Mouse (Mus musculus) lung, postnatal 0 days (tissue): ENCODE measurements around the gene Acsf3. TPM values are rescaled to one million over a fixed set of nuclear protein-coding genes. Genes with fewer than 3 reads are reported as not detected.

ENCODE experiments used
- ATAC-seq: fragments of 200-750 bp; cut with Nextera tagmentation; 2 replicates; pipeline ENCODE4 v1.8.0; 2017; ENCODE audit warnings: moderate library complexity
- DNase-seq: peaks from one replicate; pipeline ENCODE4 v3.0.0-alpha.2; 2016; ENCODE audit warnings: low spot score
- H3K27ac ChIP-seq: fragments of 300-500 bp; sonication (generic); 2 replicates; pipeline ENCODE4 v1.5.1; 2014; ENCODE audit warnings: antibody characterized with exemption, mild to moderate bottlenecking, low read length, mixed read lengths
- H3K27me3 ChIP-seq: fragments of 300-500 bp; sonication (generic); replicated peaks from 2 replicates; pipeline ENCODE4 v1.6.1; 2014; ENCODE audit warnings: low read length, mixed read lengths; ENCODE audit not compliant: insufficient read depth
- H3K36me3 ChIP-seq: fragments of 300-500 bp; sonication (generic); 2 replicates; pipeline ENCODE4 v1.6.1; 2014; ENCODE audit warnings: low read length, mixed read lengths; ENCODE audit not compliant: insufficient read depth
- H3K4me1 ChIP-seq: fragments of 300-500 bp; sonication (generic); 2 replicates; pipeline ENCODE4 v1.6.1; 2014; ENCODE audit warnings: antibody characterized with exemption, low read depth, low read length, mixed read lengths; ENCODE audit not compliant: insufficient read depth
- H3K4me2 ChIP-seq: fragments of 300-500 bp; sonication (generic); replicated peaks from 2 replicates; pipeline ENCODE4 v1.6.1; 2014; ENCODE audit warnings: low read depth, mild to moderate bottlenecking, low read length, moderate library complexity, mixed read lengths
- H3K4me3 ChIP-seq: fragments of 300-500 bp; sonication (generic); 2 replicates; pipeline ENCODE4 v1.5.1; 2014; ENCODE audit warnings: low read depth, low read length
- H3K9ac ChIP-seq: fragments of 300-500 bp; sonication (generic); replicated peaks from 2 replicates; pipeline ENCODE4 v1.6.1; 2014; ENCODE audit warnings: low read depth, mild to moderate bottlenecking
- H3K9me3 ChIP-seq: fragments of 300-500 bp; sonication (generic); 2 replicates; pipeline ENCODE4 v1.6.1; 2016; ENCODE audit warnings: low read length, mixed read lengths
- CTCF ChIP-seq: IDR thresholded peaks from 2 replicates; pipeline ENCODE4 v1.5.1; 2016; ENCODE audit warnings: antibody characterized with exemption, mild to moderate bottlenecking
- EP300 ChIP-seq: IDR thresholded peaks from 2 replicates; pipeline ENCODE4 v1.6.1; 2016; ENCODE audit warnings: antibody characterized with exemption, mild to moderate bottlenecking, control low read depth
- WGBS: fragments of 180-500 bp; shearing (Covaris S2); extraction: QIAGEN DNeasy Blood & Tissue Kit; methylation state at CpG from one replicate; pipeline ENCODE4 v1.1.7; 2014; 5-methylcytosine and 5-hydroxymethylcytosine counted together
- polyA plus RNA-seq: library from polyadenylated mRNA; unstranded; fragments of >200 nt; fragmentation: Nextera tagmentation; extraction: Ambion mirVana; gene quantifications from 2 replicates; pipeline ENCODE4 v1.2.1, GENCODE M21; 2015

Gene Acsf3
- polyA plus RNA-seq, 1 experiment from 2014 or later = 10.9 TPM

GRCm38 (mm10) chr8:122824986-122825385, 49.7 kb downstream of the Acsf3 start:
- TF ChIP-seq CTCF = no peak
- TF ChIP-seq EP300 = no peak
- Histone ChIP-seq H3K36me3 (no peaks in the 10 kb centered on the region), H3K27ac (no peak overlapping the region), H3K4me1 (no peaks in the 10 kb centered on the region), H3K9ac (no peak overlapping the region), H3K4me2 (no peak overlapping the region), H3K9me3 (no peaks in the 10 kb centered on the region), H3K27me3 (no peaks in the 10 kb centered on the region), H3K4me3 (no peak overlapping the region)
- WGBS = 66% methylated on average over 9 of the region's 9 CpGs
- no peak for DNase-seq
- ATAC-seq = no peak

DNA sequence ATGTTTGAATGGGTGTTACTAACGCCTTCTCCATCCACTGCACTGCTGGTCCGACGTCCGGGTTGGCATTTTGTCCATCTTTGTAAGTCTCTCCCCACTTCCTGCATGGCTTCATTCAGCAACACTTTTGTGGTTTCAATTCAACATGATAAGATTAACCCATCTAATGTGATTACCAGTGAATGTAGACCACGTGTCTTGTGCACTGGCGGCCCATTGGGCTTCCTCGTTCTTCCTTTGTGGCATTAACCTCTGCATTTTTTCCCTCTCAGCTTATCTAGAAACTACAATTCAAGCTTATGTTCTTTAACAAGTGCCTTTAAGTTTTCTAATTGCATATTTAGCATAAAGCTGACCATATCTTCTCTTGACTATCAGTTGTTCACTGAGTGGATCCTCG, 50.1 kb downstream of the Acsf3 start:
- Histone ChIP-seq H3K4me1 (no peaks in the 10 kb centered on the region), H3K4me3 (no peak overlapping the region), H3K4me2 (no peak overlapping the region), H3K9ac (no peak overlapping the region), H3K27ac (no peak overlapping the region), H3K27me3 (no peaks in the 10 kb centered on the region), H3K9me3 (no peaks in the 10 kb centered on the region), H3K36me3 (no peaks in the 10 kb centered on the region)
- no peak for DNase-seq
- no peak for TF ChIP-seq CTCF
- no peak for TF ChIP-seq EP300
- ATAC-seq = no peak
- WGBS = 67% methylated on average over 8 of the region's 8 CpGs

- Histone ChIP-seq H3K4me2 (no peak overlapping the region), H3K36me3 (no peaks in the 10 kb centered on the region), H3K9ac (no peak overlapping the region), H3K4me3 (no peak overlapping the region), H3K4me1 (no peaks in the 10 kb centered on the region), H3K27me3 (no peaks in the 10 kb centered on the region), H3K27ac (no peak overlapping the region), H3K9me3 (no peaks in the 10 kb centered on the region)
- no peak for ATAC-seq
- TF ChIP-seq CTCF (no peak), EP300 (no peak)
- 71% methylated on average over 3 of the region's 3 CpGs for WGBS
- no peak for DNase-seq
Measured at GRCm38 (mm10) chr8:122829396-122829795, 54.1 kb downstream of the Acsf3 start.

DNA sequence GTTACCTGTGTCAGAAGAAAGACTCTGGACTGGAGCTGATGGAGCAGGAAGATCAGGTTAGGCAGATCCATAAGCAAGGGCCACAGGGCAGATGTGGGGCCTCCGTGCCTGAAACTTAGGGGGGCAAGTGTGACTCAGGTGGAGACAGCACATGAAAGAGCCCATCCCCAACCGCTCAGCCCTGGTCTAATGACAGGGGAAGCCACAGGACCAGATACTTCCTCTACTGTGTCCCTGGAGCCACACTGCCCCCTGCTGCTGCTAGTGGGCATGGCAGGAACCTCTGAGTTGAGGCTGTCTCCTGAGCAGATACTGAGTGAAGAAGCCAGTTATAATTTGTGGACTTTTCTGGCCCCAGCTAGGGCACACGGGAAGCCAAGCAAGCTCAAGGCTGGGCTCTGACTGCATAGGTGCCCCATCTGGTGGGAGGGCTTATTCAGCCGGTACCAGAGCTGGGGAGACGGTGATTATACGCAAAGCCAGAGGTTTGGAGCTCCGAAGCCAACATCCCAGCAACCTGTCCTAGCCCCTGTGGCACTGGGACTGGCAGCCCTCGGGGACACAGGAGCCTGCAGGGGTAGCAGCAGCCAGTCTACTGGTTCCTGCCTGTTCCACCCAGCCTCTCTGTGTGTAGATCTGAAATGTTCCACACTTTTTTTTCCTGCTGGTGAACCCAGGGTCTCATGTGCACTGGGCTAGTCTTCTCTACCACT, 55.2 kb downstream of the Acsf3 start:
- ATAC-seq (peak; percentile 81), DNase-seq (peak; percentile 74)
- Histone ChIP-seq H3K4me2 (no peak overlapping the region), H3K27me3 (no peaks in the 10 kb centered on the region), H3K9me3 (no peaks in the 10 kb centered on the region), H3K4me1 (no peaks in the 10 kb centered on the region), H3K27ac (no peak overlapping the region), H3K36me3 (no peaks in the 10 kb centered on the region), H3K4me3 (no peak overlapping the region), H3K9ac (no peak overlapping the region)
- TF ChIP-seq CTCF = peak; percentile 99
- TF ChIP-seq EP300 = no peak
- WGBS = 40% methylated on average over 8 of the region's 8 CpGs

GRCm38 (mm10) chr8:122834416-122834815, 59.1 kb downstream of the Acsf3 start:
- ATAC-seq = no peak
- Histone ChIP-seq H3K4me2 (no peak overlapping the region), H3K4me1 (no peaks in the 10 kb centered on the region), H3K9ac (no peak overlapping the region), H3K27ac (no peak overlapping the region), H3K36me3 (no peaks in the 10 kb centered on the region), H3K9me3 (no peaks in the 10 kb centered on the region), H3K4me3 (no peak overlapping the region), H3K27me3 (no peaks in the 10 kb centered on the region)
- no peak for TF ChIP-seq CTCF
- TF ChIP-seq EP300 = no peak
- WGBS = 83% methylated on average over 8 of the region's 8 CpGs
- no peak for DNase-seq

DNA sequence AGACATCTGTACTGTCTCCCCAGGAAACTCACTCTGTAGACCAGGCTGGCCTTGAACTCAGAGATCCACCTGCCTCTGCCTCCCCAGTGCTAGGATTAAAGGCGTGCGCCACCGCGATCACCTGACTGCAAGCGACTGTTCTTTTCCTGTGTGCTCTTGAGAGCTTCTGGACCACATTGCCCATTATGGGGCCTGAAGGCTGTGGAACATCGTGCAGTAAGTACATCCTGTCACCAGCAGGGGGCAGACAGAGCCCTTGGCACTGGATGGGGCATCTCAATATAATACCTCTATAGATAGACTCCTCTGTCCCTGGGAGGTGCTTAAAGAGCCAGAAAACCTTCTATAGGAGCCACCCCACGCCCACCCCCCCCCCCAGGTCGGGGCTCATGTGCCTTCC, 59.7 kb downstream of the Acsf3 start:
- 25% methylated on average over 7 of the region's 8 CpGs for WGBS
- Histone ChIP-seq H3K4me1 (no peaks in the 10 kb centered on the region), H3K27ac (no peak overlapping the region), H3K9ac (no peak overlapping the region), H3K9me3 (no peaks in the 10 kb centered on the region), H3K4me2 (no peak overlapping the region), H3K27me3 (no peaks in the 10 kb centered on the region), H3K4me3 (no peak overlapping the region), H3K36me3 (no peaks in the 10 kb centered on the region)
- ATAC-seq = peak; percentile 67
- peak; percentile 81 for DNase-seq
- TF ChIP-seq CTCF = peak; percentile 89
- no peak for TF ChIP-seq EP300
